Mouse (Mus musculus): ENCODE results near the gene Pds5a. TPM values are rescaled to one million over a fixed set of nuclear protein-coding genes. Genes with fewer than 3 reads are reported as not detected.
A peak's percentile ranks its signal among the peaks of the same experiment; 100 is the strongest.
"Not testable (repeated sequence)": the region's sequence is repeated elsewhere in the genome, so short reads cannot be mapped to it uniquely, and the experiment has no call there.

The Pds5a gene
- polyA plus RNA-seq (2015; fragmentation: Nextera tagmentation; extraction: Ambion mirVana): 23.1 and 26.8 TPM in 2 replicates

DNA sequence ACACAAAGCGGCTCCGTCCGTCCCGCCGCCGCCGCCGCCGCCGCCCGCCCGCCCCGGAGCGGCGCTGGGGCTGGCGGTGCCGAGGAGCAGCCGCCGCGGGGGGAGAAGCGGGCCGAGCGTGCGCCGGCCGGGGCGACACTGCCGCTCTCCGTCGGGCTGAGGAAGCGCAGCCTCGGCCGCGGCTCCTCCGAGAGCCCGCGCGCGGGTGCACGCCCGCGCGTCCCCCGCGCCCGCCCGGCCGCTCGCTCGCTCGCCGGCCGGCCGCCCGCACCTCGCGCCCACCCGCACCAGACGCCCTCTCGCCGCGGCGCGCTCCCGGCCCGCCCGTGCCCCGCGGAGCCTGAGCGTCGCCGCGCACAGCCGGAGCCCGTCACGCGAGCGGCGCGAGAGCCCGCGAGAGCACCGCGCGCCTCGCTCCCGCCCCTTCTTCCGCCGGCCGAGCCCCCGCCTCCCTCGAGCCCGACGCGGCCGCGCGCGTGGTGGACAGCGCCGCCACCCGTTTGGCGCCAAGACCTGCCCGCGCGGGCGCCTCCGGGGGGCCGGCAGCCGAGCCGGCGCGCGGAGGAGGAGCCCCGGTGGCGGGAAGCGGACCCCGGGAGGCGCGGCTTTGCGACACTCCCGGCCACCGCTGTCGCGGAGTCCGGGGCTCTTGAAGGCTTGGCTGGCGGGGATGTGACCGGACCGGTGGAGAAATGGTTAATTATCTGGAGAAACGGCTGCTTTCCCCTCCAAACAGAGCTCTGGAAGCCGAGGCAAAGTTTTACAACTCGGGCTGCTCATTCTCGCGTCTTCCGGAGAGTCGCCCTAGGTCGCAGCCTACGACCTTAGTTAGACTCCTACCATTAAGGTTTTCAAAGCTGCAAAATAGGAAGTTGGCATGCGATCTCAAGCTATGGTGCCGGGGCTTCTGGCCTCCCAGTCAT is at the start of gene Pds5a:
Pds5a (minus strand) TSS at position 438 of the 923 bp plus-strand sequence.
- under 1% methylated on average over 109 of the region's 140 CpGs for WGBS (ENCODE audit: insufficient replicate concordance)
- Histone ChIP-seq H3K27me3 (no peaks in the 10 kb centered on the region), H3K9me3 (replicated peaks) (no peaks in the 10 kb centered on the region), H3K4me2 (peak within 1 kb of the TSS; percentile 81), H3K36me3 (peaks cover 19% of the 10 kb centered on the region), H3K4me1 (replicated peaks) (peaks cover 39% of the 10 kb centered on the region), H3K4me3 (replicated peaks) (peak within 1 kb of the TSS; percentile 99), H3K9ac (peak within 1 kb of the TSS; percentile 99), H3K27ac (peak within 1 kb of the TSS; percentile 95)
- DNase-seq: peak; percentile 81
- ATAC-seq (ENCODE audit: low read depth): peak; percentile 85

DNA sequence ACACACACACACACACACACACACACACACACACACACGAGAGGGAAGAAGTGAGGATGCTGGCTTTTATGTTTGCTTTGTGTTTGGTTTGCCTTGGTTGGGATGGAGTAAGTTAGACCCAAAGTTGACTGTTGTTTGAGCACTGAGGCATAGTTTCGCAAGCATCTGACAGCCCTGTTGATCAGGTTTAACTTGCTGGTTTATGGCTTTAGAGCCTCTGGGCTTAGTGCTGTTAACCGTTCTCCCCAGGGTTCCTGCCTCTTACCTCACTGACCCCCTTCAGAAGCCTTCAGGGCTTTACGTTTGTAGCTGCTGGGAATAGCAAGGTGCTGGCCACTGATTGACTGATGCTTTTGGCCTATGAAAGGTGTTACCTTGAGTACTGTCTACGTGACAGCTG is 48.8 kb upstream of the Pds5a start:
- 74% methylated on average over 5 of the region's 5 CpGs for WGBS (ENCODE audit: insufficient replicate concordance)
- Histone ChIP-seq H3K9ac (no peak overlapping the region), H3K4me3 (replicated peaks) (no peak overlapping the region), H3K36me3 (no peaks in the 10 kb centered on the region), H3K9me3 (replicated peaks) (no peaks in the 10 kb centered on the region), H3K27ac (no peak overlapping the region), H3K4me2 (no peak overlapping the region), H3K4me1 (replicated peaks) (peaks cover 11% of the 10 kb centered on the region), H3K27me3 (no peaks in the 10 kb centered on the region)
- DNase-seq: no peak
- ATAC-seq (ENCODE audit: low read depth): no peak

DNA sequence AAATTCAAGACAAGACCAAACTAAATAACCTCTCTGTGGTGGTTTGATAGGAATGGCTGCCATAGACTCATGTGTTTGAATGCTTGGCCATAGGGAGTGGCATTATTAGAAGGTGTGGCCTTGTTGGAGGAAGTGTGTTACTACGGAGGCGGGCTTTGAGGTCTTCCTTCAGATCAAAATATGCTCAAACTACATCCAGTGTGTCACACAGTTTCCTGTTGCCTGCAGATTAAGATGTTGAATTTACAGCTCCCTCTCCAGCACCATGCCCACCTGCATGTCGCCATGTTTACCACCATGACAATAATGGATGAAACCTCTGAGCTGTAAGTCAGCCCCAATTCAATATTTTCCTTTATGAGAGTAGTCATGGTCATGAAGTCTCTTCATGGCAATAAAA is 41.3 kb upstream of the Pds5a start:
- H3K4me2 ChIP-seq: no peak overlapping the region
- H3K4me1 ChIP-seq (replicated peaks): peaks cover 11% of the 10 kb centered on the region
- H3K9ac ChIP-seq: no peak overlapping the region
- H3K27ac ChIP-seq: no peak overlapping the region
- H3K4me3 ChIP-seq (replicated peaks): no peak overlapping the region
- DNase-seq (no peak), ATAC-seq (ENCODE audit: low read depth) (peak; percentile 29; the same call in 1 of the 2 replicates)
- 61% methylated on average over 3 of the region's 3 CpGs for WGBS (ENCODE audit: insufficient replicate concordance)
- H3K9me3 ChIP-seq (replicated peaks): no peaks in the 10 kb centered on the region
- no peaks in the 10 kb centered on the region for H3K27me3 ChIP-seq
- no peaks in the 10 kb centered on the region for H3K36me3 ChIP-seq

DNA sequence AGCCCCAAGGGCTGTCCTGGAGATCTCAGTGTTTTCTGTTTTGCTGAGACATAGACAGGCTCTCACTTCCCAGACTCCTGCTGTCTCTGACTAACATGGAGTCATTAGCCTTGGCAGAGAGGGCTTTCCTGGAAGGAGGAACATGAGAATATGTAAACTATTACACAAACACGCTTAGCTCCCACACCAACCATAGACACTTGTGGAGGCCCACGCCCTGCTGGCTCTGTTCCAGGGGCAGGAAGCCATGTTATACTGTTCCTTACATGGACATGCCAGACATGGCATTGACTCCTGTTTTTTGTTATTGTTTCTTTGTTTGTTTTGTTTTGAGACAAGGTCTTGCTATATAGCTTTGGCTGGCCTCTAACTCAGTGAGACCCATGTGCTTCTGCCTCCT is 37.5 kb upstream of the Pds5a start:
- Histone ChIP-seq H3K27me3 (no peaks in the 10 kb centered on the region), H3K9me3 (replicated peaks) (no peaks in the 10 kb centered on the region), H3K27ac (no peak overlapping the region), H3K4me1 (replicated peaks) (peaks cover 31% of the 10 kb centered on the region), H3K36me3 (no peaks in the 10 kb centered on the region), H3K4me3 (replicated peaks) (no peak overlapping the region), H3K4me2 (no peak overlapping the region), H3K9ac (no peak overlapping the region)
- DNase-seq (no peak), ATAC-seq (ENCODE audit: low read depth) (no peak)
- 91% methylated on average over 2 of the region's 2 CpGs for WGBS (ENCODE audit: insufficient replicate concordance)

DNA sequence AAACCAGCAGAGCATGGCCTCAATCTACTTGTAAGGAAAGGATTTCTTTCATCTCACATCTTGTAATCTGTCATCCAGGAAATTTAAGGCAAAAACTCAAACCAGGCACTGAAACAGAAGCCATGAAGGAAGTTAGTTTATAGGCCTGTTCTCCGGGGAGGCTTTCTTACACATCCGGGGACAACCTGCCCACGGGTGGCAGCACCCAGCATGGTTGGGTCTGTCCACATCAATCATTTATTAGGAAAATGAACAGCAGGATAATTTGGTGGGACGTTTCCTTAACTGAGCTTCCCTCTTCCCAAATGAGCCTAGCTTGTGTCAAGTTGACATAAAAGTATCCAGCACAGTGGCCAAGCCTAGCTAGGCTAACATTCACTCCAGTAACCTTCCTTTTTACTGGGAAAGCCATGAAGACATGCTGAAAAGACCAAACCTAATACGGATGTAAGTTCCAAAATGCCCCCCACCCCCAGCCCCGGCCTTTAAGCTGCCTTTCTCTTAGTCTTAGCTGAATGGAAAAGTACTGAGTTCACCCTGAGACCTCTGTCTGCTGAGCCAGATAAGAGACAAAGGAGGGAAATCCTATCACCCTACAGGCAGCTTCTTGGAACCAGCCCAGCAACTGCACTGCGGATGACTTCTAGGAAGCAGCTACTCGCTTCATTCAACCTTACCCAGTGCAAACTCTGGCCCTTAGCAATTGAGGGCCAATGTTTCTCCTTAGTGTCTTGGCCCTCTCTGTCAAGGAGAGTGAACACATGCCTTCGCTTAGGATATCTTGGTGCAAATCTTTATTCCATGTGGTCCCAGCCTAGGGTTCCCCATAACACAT is 33.3 kb upstream of the Pds5a start:
- DNase-seq (peak; percentile 82), ATAC-seq (ENCODE audit: low read depth) (peak; percentile 99)
- Histone ChIP-seq H3K27ac (peak overlapping the region; percentile 94), H3K4me3 (replicated peaks) (no peak overlapping the region), H3K9ac (peak overlapping the region; percentile 60), H3K36me3 (no peaks in the 10 kb centered on the region), H3K9me3 (replicated peaks) (no peaks in the 10 kb centered on the region), H3K4me2 (peak overlapping the region; percentile 50), H3K27me3 (no peaks in the 10 kb centered on the region), H3K4me1 (replicated peaks) (peaks cover 54% of the 10 kb centered on the region)
- WGBS (ENCODE audit: insufficient replicate concordance): 11% methylated on average over 9 of the region's 9 CpGs

DNA sequence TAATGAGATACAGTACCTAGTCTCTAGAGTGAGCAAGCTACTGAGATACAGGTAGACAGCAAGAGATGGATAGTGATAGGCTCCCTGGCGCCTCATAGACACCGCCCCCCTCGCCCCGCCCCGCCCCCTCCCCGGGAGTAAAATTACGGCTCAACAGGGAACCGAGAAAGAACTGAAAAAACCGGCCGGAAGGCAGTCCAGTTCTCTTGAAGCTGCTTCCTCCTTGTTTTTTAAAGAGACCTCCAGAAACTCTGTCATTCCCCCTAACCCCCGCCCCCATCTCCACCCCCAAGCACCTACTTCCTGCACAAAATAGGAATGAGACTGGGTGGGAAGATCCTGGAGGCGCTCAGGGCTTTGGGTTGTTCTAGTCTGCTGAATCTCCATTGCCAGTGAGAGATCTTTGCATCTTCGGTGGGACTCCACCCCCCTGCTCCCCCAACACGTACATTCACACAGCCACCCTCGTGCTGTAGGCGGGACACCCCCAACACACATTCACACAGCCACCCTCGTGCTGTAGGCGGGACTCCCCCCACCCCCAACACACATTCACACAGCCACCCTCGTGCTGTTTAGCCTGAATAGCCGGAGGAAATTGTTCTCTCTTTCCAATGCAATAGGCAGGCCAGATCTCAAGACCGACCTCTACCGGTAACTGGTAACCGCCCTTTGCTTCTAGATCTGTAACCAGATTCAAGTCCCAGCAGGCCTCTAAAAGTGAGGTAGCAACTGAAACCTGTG is 26.4 kb upstream of the Pds5a start:
- DNase-seq (peak; percentile 59), ATAC-seq (ENCODE audit: low read depth) (peak; percentile 82)
- H3K9ac ChIP-seq: peak overlapping the region; percentile 77
- WGBS (ENCODE audit: insufficient replicate concordance): under 1% methylated on average over 23 of the region's 23 CpGs
- H3K9me3 ChIP-seq (replicated peaks): no peaks in the 10 kb centered on the region
- peak overlapping the region; percentile 84 for H3K4me2 ChIP-seq
- no peaks in the 10 kb centered on the region for H3K27me3 ChIP-seq
- H3K27ac ChIP-seq: peak overlapping the region; percentile 95
- H3K4me3 ChIP-seq (replicated peaks): peak overlapping the region; percentile 61
- H3K4me1 ChIP-seq (replicated peaks): peaks cover 58% of the 10 kb centered on the region
- H3K36me3 ChIP-seq: no peaks in the 10 kb centered on the region

DNA sequence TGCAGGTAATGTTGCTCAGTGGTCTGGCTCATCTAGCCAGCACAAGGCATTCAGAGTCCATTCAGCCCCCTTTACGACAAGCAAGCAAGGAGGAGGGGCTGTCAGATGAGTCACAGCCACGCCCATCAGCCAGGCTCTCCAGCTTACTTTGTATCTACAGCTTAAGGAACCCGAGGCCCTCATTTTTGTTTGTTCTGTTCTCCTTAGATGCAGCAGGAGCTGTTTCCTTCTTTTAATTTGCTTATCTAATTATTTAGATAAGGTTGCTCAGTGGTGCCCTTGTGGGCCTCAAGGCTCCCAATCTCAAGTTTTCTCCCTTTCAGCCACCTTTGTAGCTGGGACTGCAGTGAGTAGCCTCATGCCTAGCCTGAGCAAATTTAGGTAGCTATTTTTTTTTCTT is 20.3 kb upstream of the Pds5a start:
- peaks cover 31% of the 10 kb centered on the region for H3K4me1 ChIP-seq (replicated peaks)
- peak overlapping the region; percentile 73 for H3K27ac ChIP-seq
- no peaks in the 10 kb centered on the region for H3K36me3 ChIP-seq
- 0 out of 2 replicates have a peak overlapping the region, but pooled peaks have one; percentile 10 for H3K4me2 ChIP-seq
- H3K9me3 ChIP-seq (replicated peaks): no peaks in the 10 kb centered on the region
- ATAC-seq (ENCODE audit: low read depth) (peak; percentile 83), DNase-seq (peak; percentile 65)
- 9% methylated on average over 3 of the region's 3 CpGs for WGBS (ENCODE audit: insufficient replicate concordance)
- no peak overlapping the region; the same call in 1 of the 2 replicates for H3K9ac ChIP-seq
- no peak overlapping the region for H3K4me3 ChIP-seq (replicated peaks)
- H3K27me3 ChIP-seq: no peaks in the 10 kb centered on the region

DNA sequence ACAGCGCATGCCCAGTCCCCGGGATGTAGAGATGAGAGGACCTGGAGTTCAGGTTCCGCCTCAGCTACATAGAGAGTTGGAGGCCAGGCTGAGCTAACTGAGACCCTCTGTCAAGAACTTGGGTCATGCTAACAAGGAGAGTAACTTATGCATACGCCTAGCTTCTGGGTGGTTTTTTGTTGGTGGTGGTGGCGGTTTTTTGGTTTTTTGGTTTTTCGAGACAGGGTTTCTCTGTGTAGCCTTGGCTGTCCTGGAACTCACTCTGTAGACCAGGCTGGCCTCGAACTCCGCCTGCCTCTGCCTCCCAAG is 19.8 kb upstream of the Pds5a start:
- H3K4me2 ChIP-seq: 0 out of 2 replicates have a peak overlapping the region, but pooled peaks have one; percentile 10
- H3K36me3 ChIP-seq; H3K9ac ChIP-seq; H3K9me3 ChIP-seq (replicated peaks); H3K4me3 ChIP-seq (replicated peaks); DNase-seq; H3K27me3 ChIP-seq; ATAC-seq (ENCODE audit: low read depth): not testable (repeated sequence)
- peak overlapping the region; percentile 73 for H3K27ac ChIP-seq
- H3K4me1 ChIP-seq (replicated peaks): peaks cover 28% of the 10 kb centered on the region
- WGBS (ENCODE audit: insufficient replicate concordance): 74% methylated on average over 8 of the region's 8 CpGs

DNA sequence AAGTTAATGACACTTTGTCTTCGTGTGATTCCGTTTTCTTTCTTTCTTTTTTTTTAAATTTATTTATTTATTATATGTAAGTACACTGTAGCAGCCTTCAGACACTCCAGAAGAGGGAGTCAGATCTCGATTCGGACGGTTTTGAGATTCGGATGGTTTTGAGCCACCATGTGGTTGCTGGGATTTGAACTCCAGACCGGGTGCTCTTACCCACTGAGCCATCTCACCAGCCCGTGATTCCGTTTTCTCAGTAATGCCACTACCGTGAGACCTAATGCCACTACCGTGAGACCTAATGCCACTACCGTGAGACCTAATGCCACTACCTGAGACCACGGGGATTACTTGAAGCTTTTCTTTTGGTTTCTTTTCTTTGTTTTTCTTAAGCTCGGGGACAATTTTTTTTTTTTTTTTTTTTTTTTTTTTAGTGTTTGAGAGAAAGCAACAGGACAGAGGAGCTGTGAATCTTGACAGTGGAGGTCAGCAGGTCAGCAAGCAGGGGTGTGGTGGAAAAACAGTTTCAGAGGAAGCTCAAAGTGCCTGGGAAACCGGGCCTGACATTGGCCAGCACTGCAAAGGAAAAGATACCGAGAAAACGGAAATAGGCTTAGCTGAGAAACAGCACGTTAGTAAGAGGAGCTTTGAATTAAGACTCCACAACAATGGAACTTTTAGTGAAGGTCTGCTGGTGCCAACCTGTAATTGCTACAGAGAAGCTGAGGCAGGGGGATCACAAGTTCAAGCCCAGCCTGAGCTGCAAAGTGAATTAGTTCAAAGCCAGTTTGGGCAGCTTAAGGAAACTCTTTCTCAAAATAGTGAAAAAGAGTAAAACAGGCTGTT is 19.2 kb upstream of the Pds5a start:
- DNase-seq: no peak

DNA sequence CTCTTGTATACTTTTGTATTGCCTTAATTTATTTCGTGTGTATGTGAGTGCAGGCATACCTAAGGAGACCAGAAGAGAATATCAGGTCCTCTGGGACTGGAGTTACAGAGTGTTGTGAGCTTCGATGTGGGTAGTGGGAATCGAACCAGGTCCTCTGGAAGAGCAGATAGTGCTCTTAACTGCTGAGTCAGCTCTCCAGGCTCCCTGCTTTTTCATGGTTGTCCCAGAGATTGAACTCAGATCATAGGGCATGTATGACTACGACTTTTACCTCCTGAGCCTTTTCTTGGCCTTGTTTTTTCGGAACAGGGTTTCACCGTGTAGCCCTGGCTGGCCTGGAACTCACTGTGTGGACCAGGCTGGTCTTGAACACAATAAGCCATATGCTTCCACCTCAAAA is 17.0 kb upstream of the Pds5a start:
- H3K9me3 ChIP-seq (replicated peaks): no peaks in the 10 kb centered on the region
- WGBS (ENCODE audit: insufficient replicate concordance): 74% methylated on average over 6 of the region's 6 CpGs

More for the DNA sequence above, 19.2 kb upstream of the Pds5a start:
- peaks cover 24% of the 10 kb centered on the region for H3K4me1 ChIP-seq (replicated peaks)
- 66% methylated on average over 18 of the region's 18 CpGs for WGBS (ENCODE audit: insufficient replicate concordance)
- ATAC-seq (ENCODE audit: low read depth): no peak
- no peak overlapping the region for H3K4me2 ChIP-seq
- H3K9me3 ChIP-seq (replicated peaks): no peaks in the 10 kb centered on the region
- no peak overlapping the region for H3K4me3 ChIP-seq (replicated peaks)
- no peak overlapping the region for H3K9ac ChIP-seq
- H3K27ac ChIP-seq: peak overlapping the region; percentile 73
- H3K27me3 ChIP-seq: no peaks in the 10 kb centered on the region
- H3K36me3 ChIP-seq: no peaks in the 10 kb centered on the region

More for the DNA sequence above, 17.0 kb upstream of the Pds5a start:
- H3K9ac ChIP-seq: no peak overlapping the region
- H3K27me3 ChIP-seq: no peaks in the 10 kb centered on the region
- H3K4me2 ChIP-seq: no peak overlapping the region
- H3K36me3 ChIP-seq: no peaks in the 10 kb centered on the region
- DNase-seq (no peak), ATAC-seq (ENCODE audit: low read depth) (no peak)
- peaks cover 18% of the 10 kb centered on the region for H3K4me1 ChIP-seq (replicated peaks)
- no peak overlapping the region for H3K4me3 ChIP-seq (replicated peaks)
- no peak overlapping the region for H3K27ac ChIP-seq
